Mouse (Mus musculus): Measurements from ENCODE around the gene Dynlt1c. TPM values are rescaled to one million over a fixed set of nuclear protein-coding genes. Genes with fewer than 3 reads are reported as not detected.
"Not testable (repeated sequence)": the region's sequence is repeated elsewhere in the genome, so short reads cannot be mapped to it uniquely, and the experiment has no call there.

Gene Dynlt1c
- total RNA-seq, 2 experiments from 2014 or later: 1.0 to 2.2 TPM

GRCm38 (mm10) chr17:6655087-6655511, 53.6 kb downstream of the Dynlt1c start:
- DNase-seq: peak; percentile 73 to 80

GRCm38 (mm10) chr17:6655567-6656281, 54.3 kb downstream of the Dynlt1c start, which contains the start of gene Dynlt1f:
Gene Dynlt1f (minus strand): TSS chr17:6655900.
- peak; percentile 87 to 89 for DNase-seq

- peak in 1 of 2 experiments; percentile 64 for DNase-seq
These were observed 55.0 kb downstream of the Dynlt1c start for GRCm38 (mm10) chr17:6656471-6656870.

GRCm38 (mm10) chr17:6658801-6659200, 57.3 kb downstream of the Dynlt1c start, which contains the start of gene Sytl3:
Gene Sytl3 (plus strand): TSS chr17:6659093.
- not testable (repeated sequence) for DNase-seq

Other genes starting within 250 kb of the Dynlt1c start
- 10 to 100 TPM; 30.0 to 31.6 TPM for gene Dynlt1b, start 171.6 kb upstream of the Dynlt1c start, total RNA-seq (2021)
- 10 to 100 TPM; 36.8 to 40.4 TPM for gene Dynlt1f, start 54.2 kb downstream of the Dynlt1c start, total RNA-seq (2021)
- gene Sytl3, start 57.4 kb downstream of the Dynlt1c start, total RNA-seq (2021): 1 to 10 TPM in 1 of 2 experiments, under 1 TPM in 1; 0.62 to 1.2 TPM
- gene Ezr, start 181.1 kb downstream of the Dynlt1c start, total RNA-seq (2021): 10 to 100 TPM; 32.5 to 36.9 TPM

Measured in heart, adult 18-20 months (tissue).